Mouse (Mus musculus) CD4-positive, CD25-positive, alpha-beta regulatory T cell, adult 4 months (primary cell): ENCODE data around the gene Mrpl10. TPM values are rescaled to one million over a fixed set of nuclear protein-coding genes. Genes with fewer than 3 reads are reported as not detected.
A peak's percentile ranks its signal among the peaks of the same experiment; 100 is the strongest.

ENCODE experiments used
- ATAC-seq: one replicate; pipeline ENCODE4 v1.8.0; 2017
- polyA plus RNA-seq, 2 experiments: library from polyadenylated mRNA; unstranded; fragments of 100-300 nt; shearing (Covaris generic); gene quantifications; one replicate each; pipeline ENCODE4 v1.2.1; 2017

Gene Mrpl10
- polyA plus RNA-seq, 2 experiments from 2014 or later = 60.9 to 82.9 TPM

DNA sequence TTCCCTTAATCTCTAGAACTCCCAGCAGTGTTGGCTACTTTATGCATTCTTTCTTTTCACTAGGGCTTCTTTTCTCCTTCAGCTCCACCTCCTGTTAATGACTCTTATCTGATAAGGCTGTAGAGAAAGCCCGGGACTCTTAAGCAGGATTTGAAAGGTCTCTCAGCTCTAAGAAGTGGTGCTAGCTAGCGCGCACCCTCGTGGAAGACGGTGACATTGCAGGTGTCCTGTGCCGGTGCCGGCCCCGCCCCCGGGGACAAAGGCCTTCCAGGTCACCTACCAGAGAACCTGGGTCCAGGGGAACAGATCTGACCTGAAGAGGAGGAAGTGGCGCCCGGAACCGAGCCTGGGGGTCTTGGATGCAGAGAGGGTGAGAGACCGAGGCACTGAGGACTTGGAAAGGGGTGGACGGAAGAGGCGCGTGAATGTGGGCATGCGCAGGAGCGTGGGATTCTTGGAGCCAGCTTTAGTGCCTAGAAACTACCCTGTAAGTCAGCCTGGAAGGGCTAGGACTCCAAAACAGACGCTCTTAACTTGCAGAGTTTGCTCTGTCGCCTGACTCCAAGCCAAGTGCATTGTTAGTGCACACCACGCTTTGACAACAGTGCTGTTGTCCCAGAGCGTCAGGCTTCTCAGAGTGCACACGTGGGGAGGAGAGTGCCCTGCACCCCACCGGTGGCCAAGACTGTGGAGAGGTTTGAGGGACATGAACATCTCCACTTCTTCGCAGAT is 11.5 kb upstream of the Mrpl10 start, which contains the start of gene Scrn2:
Scrn2 (plus strand) TSS at position 253 of the 732 bp plus-strand sequence.
- peak; percentile 78 for ATAC-seq

- peak; percentile 2 for ATAC-seq
Observed at GRCm38 (mm10) chr11:97030426-97030825, 10.9 kb upstream of the Mrpl10 start.

DNA sequence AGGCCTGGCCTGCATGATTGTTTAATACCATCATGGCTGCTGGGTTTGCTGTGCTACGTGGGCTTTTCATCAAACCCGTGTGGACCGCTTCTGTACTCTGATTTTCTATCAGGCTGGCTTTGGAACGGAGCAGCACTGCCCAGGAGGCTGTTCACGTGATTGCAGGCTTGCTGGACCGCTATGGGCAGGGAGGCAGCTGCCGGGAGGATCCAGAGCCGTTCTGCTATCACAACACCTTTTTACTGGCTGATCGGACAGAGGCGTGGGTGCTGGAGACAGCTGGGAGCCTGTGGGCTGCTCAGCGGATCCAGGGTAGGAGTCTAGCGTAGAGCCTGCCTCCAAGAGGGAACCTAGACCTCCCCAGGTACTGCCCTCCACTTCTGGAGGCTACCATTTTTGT is 9.4 kb upstream of the Mrpl10 start:
- ATAC-seq = no peak

DNA sequence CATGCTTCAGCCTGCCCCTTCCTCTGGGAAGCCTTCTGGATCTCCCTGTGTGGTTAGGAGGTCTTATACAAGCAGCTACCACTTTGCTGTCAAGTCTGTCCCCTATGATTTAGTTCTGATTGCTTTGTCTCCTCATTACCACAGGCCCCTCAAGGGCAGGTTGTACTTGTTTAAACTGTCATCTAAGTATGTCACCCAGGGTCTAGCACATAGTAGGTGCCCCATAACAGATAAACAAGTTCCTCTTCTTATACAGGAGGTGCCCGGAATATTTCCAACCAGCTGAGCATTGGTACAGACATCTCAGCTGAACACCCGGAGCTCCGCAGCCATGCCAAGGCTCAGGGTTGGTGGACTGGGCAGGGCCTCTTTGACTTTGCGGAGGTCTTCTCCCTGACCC is 8.9 kb upstream of the Mrpl10 start:
- ATAC-seq = no peak

GRCm38 (mm10) chr11:97033781-97034180 is 7.6 kb upstream of the Mrpl10 start:
- ATAC-seq = no peak

GRCm38 (mm10) chr11:97036141-97036540 is 5.2 kb upstream of the Mrpl10 start:
- no peak for ATAC-seq

- no peak for ATAC-seq
Observed at GRCm38 (mm10) chr11:97038881-97039280, 2.5 kb upstream of the Mrpl10 start.

DNA sequence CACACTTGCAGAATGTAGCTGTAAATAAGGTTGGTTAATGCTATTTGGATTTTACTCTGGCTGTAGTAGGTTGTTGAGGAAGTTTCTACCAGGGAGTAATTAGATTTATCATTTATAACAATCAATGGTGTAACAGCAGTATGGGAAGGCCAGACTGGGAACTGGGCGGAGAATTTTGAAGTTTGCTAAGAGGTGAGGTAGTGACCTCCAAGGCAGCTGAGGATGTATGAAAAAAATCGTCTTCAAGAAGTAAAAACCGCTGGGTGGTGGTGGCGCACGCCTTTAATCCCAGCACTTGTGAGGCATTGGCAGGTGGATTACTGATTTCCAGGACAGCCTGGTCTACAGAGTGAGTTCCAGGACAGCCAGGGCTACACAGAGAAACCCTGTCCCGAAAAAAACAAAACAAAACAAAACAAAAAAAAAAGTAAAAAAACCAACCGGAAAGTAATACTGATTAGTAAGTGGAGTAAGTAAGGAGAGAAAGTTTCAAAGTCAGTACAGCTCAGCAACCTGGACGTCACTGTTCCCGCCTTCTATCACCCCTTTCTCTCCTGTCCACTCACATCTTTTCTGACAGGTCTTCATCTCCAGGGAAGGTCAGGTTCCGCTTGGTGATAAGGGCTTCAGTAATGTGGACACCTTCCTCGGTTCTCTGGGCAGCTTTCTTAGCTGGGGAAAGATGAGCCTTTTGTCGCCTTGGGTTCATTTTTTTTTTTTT is 899 bp upstream of the Mrpl10 start:
- no peak for ATAC-seq

GRCm38 (mm10) chr11:97044902-97045301 is 3.5 kb downstream of the Mrpl10 start:
- no peak for ATAC-seq

DNA sequence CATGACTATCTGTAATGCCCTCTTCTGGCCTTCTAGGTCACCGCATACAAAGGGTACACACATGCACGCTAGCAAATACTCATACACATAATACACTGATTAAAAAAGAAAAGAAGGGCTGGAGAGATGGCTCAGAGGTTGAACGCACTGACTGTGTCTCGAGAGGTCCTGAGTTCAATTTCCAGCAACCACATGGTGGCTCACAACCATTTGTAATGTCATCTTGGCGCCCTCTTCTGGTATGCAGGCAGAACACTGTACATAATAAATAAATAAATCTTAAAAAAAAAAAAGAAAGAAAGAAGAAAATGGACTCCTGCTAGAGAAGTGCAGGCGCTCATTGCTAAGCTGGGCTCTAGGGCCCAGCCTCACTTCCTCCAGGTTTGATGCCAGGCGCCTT is 4.5 kb downstream of the Mrpl10 start:
- ATAC-seq = no peak

DNA sequence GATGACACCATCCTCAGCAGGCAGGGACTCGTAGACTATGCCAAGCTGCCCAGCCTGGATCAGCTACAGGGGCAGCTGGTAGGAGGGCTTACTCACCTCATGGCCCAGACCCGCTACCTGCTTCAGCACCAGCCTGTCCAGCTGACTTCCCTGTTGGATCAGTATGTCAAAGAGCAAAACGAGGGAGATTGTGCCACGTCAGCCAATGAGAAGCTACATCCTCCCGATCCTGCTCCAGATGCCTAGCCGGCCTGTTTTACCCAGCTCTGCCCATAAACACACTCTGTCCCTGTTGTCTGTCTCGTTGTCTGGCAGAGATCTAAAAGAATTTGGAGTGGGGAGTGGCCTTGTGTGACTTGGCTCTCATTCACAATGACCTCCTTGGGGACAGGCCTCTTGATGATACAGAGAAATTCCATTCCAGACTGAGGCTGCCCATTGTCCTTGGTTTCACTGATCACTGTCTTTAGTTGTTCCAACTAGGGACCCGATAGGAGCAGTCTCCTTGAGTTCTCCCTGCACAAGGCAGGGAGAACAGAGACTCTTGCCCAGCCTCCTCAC is 6.8 kb downstream of the Mrpl10 start:
- no peak for ATAC-seq

DNA sequence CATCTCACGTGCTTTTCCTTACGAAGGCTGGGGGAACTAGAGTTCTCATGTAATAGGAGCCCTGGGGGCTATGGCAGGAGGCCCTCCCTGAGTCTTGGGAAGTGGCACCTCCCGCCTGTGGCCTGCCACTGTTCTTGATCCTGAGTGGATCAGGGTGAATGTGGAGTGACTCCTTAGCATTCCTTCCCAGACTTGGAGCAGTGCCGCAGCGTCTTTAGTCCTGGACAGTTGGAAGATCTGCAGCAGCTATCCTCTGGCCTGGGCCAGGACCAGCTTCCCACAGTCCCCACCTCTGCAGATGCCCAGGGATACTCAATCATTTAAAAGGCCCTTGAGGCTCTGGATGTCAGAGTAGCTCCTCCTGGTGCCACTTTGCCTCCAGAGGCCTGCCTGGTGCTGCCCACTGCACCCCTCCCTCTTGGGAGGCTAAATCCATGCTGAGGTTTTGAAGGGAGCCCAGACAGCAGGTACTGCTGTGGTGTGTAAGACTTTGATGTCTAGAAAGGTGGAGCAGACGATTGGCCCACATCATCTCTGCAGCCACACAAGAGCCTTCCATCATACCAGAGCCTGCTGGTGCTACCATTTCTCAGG is 8.2 kb downstream of the Mrpl10 start:
- ATAC-seq = no peak

GRCm38 (mm10) chr11:97050216-97050943 is 9.0 kb downstream of the Mrpl10 start, which contains the start of gene Osbpl7:
Gene Osbpl7 (plus strand): TSS chr11:97050628.
- peak; percentile 90 for ATAC-seq

- no peak for ATAC-seq
Observed at GRCm38 (mm10) chr11:97050944-97051586, 9.7 kb downstream of the Mrpl10 start.

- ATAC-seq = peak; percentile 14
Observed at GRCm38 (mm10) chr11:97052219-97052646, 10.9 kb downstream of the Mrpl10 start.

DNA sequence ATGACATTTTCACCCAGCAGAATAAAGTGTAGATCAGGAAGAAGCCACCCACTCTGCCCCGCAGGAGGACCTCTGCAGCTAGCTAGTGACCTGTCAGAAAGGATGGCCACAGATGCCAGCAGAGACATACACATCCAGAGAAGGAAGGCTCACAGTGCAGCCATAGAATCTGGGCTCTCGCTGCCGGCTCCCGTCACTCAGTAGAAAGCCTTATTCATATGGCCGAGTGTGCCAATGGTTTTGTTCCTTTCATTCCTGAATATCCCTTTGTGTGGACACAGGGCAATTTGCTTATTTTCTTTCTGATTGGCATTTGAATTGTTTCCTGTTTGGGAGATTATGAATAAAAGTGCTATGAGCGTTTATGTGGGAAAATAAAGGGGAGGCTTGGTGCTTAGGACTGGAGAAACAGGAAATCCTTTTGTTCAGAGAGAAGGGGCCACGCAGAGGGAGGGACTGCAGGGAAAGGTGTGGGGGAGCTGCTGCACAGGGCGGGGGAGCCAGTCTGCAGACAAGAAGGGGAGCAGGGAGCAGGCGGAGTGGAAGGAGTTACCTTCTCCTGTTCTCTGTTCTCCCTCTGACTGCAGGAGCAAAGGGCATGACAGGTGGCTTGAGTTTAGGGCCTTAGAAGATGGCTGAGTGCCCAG is 22.0 kb downstream of the Mrpl10 start:
- ATAC-seq = no peak

DNA sequence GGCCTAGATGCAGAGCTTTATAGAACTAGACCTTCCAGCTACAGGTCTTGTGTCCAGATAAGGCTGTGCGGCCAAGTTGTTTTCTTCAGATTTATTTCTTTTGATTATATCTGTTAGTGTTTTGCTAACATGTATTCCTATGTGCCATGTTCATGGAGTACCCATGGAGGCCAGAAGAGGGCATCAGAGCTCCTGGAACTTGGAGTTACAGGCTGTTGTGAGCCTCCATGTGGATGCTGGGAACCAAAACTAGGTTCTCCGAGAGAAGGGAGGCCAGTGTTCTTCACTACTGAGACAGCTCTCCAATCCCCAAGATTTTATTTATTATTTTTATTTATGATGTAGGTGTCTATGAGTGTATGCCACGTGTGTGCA is 22.5 kb downstream of the Mrpl10 start:
- ATAC-seq = no peak

GRCm38 (mm10) chr11:97065538-97066295 is 24.4 kb downstream of the Mrpl10 start:
- no peak for ATAC-seq

- ATAC-seq = no peak
Observed at GRCm38 (mm10) chr11:97066656-97067360, 25.4 kb downstream of the Mrpl10 start.

GRCm38 (mm10) chr11:97069333-97069732 is 28.0 kb downstream of the Mrpl10 start:
- ATAC-seq = no peak
